In genomic region chrX:11863106-11863505, GRCm38 (mm10) we compare ENCODE assay signal across 24 mouse cellular contexts.
DNase-seq lines count a peak whose midpoint lies in the region; ATAC-seq lines count a peak whose summit lies in the region.
"Had no signal": no experiment of that assay in that cellular context is flagged by ENCODE, and none has a peak within 500 bp of the region (broad histone marks: within the 10 kb centered on the region; RNA-seq: fewer than 3 reads in every experiment).

No protein-coding gene starts in this region.

- no peak for ATAC-seq in heart, embryonic 12.5 days (ENCODE audit: insufficient number of reproducible peaks, low FRiP score)
- ATAC-seq in heart, embryonic 13.5 days (ENCODE audit: extremely low read depth, insufficient number of reproducible peaks, low FRiP score, low TSS enrichment) = no peak
- ATAC-seq in heart, embryonic 11.5 days (replicated peaks; ENCODE audit: insufficient number of reproducible peaks, low FRiP score, low TSS enrichment) = no peak
- no peak for ATAC-seq in midbrain, embryonic 11.5 days (ENCODE audit: low FRiP score)
- ATAC-seq in midbrain, embryonic 13.5 days = no peak
- ATAC-seq: activated CD4-positive, CD25-positive, alpha-beta regulatory T cell, adult 4 months; CD4-positive, CD25-positive, alpha-beta regulatory T cell, adult 4 months; Patski had no signal

- H3K4me3 ChIP-seq in heart, embryonic 12.5 days = no peak overlapping the region
- H3K4me3 ChIP-seq in heart, embryonic 10.5 days = no peak overlapping the region
- no peak overlapping the region for H3K4me3 ChIP-seq in heart, embryonic 13.5 days
- H3K4me3 ChIP-seq in heart, embryonic 11.5 days (ENCODE audit: low read depth, low read length) = no peak overlapping the region
- no peak overlapping the region for H3K4me3 ChIP-seq in midbrain, embryonic 11.5 days (ENCODE audit: low read depth, low read length)
- H3K4me3 ChIP-seq in midbrain, embryonic 13.5 days (replicated peaks) = no peak overlapping the region

- H3K27ac ChIP-seq in heart, embryonic 12.5 days (ENCODE audit: poor library complexity, severe bottlenecking) = peak overlapping the region; percentile 27; the same call in 1 of the 2 replicates
- H3K27ac ChIP-seq in heart, embryonic 10.5 days = no peak overlapping the region; the same call in 1 of the 2 replicates
- H3K27ac ChIP-seq in heart, embryonic 13.5 days (replicated peaks) = peak overlapping the region; percentile 36; the same call in 1 of the 2 replicates
- no peak overlapping the region for H3K27ac ChIP-seq in heart, embryonic 11.5 days (ENCODE audit: low read depth, low read length)
- no peak overlapping the region for H3K27ac ChIP-seq in midbrain, embryonic 11.5 days (ENCODE audit: low read depth, low read length)
- no peak overlapping the region for H3K27ac ChIP-seq in midbrain, embryonic 13.5 days

- no peaks in the 10 kb centered on the region for H3K36me3 ChIP-seq in heart, embryonic 12.5 days
- no peaks in the 10 kb centered on the region for H3K36me3 ChIP-seq in heart, embryonic 10.5 days
- H3K36me3 ChIP-seq in heart, embryonic 13.5 days = no peaks in the 10 kb centered on the region
- no peaks in the 10 kb centered on the region for H3K36me3 ChIP-seq in heart, embryonic 11.5 days (ENCODE audit: control insufficient read depth, insufficient read depth, low read length)
- no peaks in the 10 kb centered on the region for H3K36me3 ChIP-seq in midbrain, embryonic 11.5 days (ENCODE audit: control insufficient read depth, insufficient read depth, low read length)
- H3K36me3 ChIP-seq in midbrain, embryonic 13.5 days = no peaks in the 10 kb centered on the region
- H3K36me3 ChIP-seq: G1E had no signal

- H3K4me1 ChIP-seq in heart, embryonic 12.5 days (replicated peaks) = peaks cover 32% of the 10 kb centered on the region
- H3K4me1 ChIP-seq in heart, embryonic 10.5 days = peaks cover 12% of the 10 kb centered on the region
- peaks cover 28% of the 10 kb centered on the region for H3K4me1 ChIP-seq in heart, embryonic 13.5 days
- H3K4me1 ChIP-seq in heart, embryonic 11.5 days (ENCODE audit: control insufficient read depth, insufficient read depth, low read length) = peaks cover 5% of the 10 kb centered on the region
- no peaks in the 10 kb centered on the region for H3K4me1 ChIP-seq in midbrain, embryonic 11.5 days (ENCODE audit: control insufficient read depth, insufficient read depth, low read length)
- H3K4me1 ChIP-seq in midbrain, embryonic 13.5 days (replicated peaks) = peaks cover 20% of the 10 kb centered on the region

- WGBS in heart, embryonic 12.5 days = 26% methylated on average over 3 of the region's 3 CpGs
- 35% methylated on average over 3 of the region's 3 CpGs for WGBS in heart, embryonic 10.5 days
- 30% methylated on average over 3 of the region's 3 CpGs for WGBS in heart, embryonic 13.5 days
- 35% methylated on average over 3 of the region's 3 CpGs for WGBS in heart, embryonic 11.5 days (ENCODE audit: insufficient replicate concordance)
- 15% methylated on average over 3 of the region's 3 CpGs for WGBS in midbrain, embryonic 11.5 days
- 26% methylated on average over 3 of the region's 3 CpGs for WGBS in midbrain, embryonic 13.5 days

- H3K9ac ChIP-seq in heart, embryonic 12.5 days = no peak overlapping the region
- no peak overlapping the region for H3K9ac ChIP-seq in heart, embryonic 13.5 days
- no peak overlapping the region for H3K9ac ChIP-seq in heart, embryonic 11.5 days (ENCODE audit: low read depth, low read length)
- no peak overlapping the region for H3K9ac ChIP-seq in midbrain, embryonic 11.5 days (ENCODE audit: low read length)
- no peak overlapping the region for H3K9ac ChIP-seq in midbrain, embryonic 13.5 days (replicated peaks)

- DNase-seq in heart, embryonic 10.5 days (ENCODE audit: low spot score) = no peak
- DNase-seq in midbrain, embryonic 11.5 days (ENCODE audit: low spot score, missing footprints) = peak; percentile 79
- DNase-seq in Muller cell, postnatal 12 days (ENCODE audit: inconsistent ontology term) = peak; percentile 72
- no peak for DNase-seq in adrenal gland, adult (ENCODE audit: inconsistent age in 2 of 2, low spot score in 1 of 2)
- DNase-seq: adrenal gland, adult 2 months; adrenal gland, adult 8-10 months; adrenal gland, postnatal 10 days; adrenal gland, postnatal 14 days; adrenal gland, postnatal 25 days; adrenal gland, postnatal 36 days; B cell, adult 2 months; cerebellum, adult 11 months; cerebellum, adult 11-12 months; cerebellum, adult 18-20 months; cerebellum, adult 2 months had no signal

- H3K27me3 ChIP-seq in heart, embryonic 12.5 days (replicated peaks) = peaks cover 20% of the 10 kb centered on the region
- peaks cover 71% of the 10 kb centered on the region; the same call in 1 of the 2 replicates for H3K27me3 ChIP-seq in heart, embryonic 10.5 days (ENCODE audit: insufficient read depth, poor library complexity, severe bottlenecking)
- H3K27me3 ChIP-seq in heart, embryonic 13.5 days (replicated peaks) = peaks cover 69% of the 10 kb centered on the region
- peaks cover 14% of the 10 kb centered on the region for H3K27me3 ChIP-seq in heart, embryonic 11.5 days (ENCODE audit: control insufficient read depth, insufficient read depth, low read length)
- H3K27me3 ChIP-seq in midbrain, embryonic 11.5 days (ENCODE audit: control insufficient read depth, insufficient read depth, low read length) = peaks cover 14% of the 10 kb centered on the region
- H3K27me3 ChIP-seq in midbrain, embryonic 13.5 days = peaks cover 36% of the 10 kb centered on the region
- H3K27me3 ChIP-seq: CH12.LX had no signal

- no peak overlapping the region for H3K4me2 ChIP-seq in heart, embryonic 12.5 days
- H3K4me2 ChIP-seq in heart, embryonic 13.5 days = no peak overlapping the region
- no peak overlapping the region for H3K4me2 ChIP-seq in heart, embryonic 11.5 days
- H3K4me2 ChIP-seq in midbrain, embryonic 11.5 days = no peak overlapping the region
- no peak overlapping the region for H3K4me2 ChIP-seq in midbrain, embryonic 13.5 days (replicated peaks)

- H3K9me3 ChIP-seq in heart, embryonic 12.5 days (replicated peaks) = no peaks in the 10 kb centered on the region
- H3K9me3 ChIP-seq in heart, embryonic 10.5 days = no peaks in the 10 kb centered on the region
- no peaks in the 10 kb centered on the region for H3K9me3 ChIP-seq in heart, embryonic 13.5 days
- no peaks in the 10 kb centered on the region for H3K9me3 ChIP-seq in heart, embryonic 11.5 days (replicated peaks; ENCODE audit: control insufficient read depth, low read length)
- no peaks in the 10 kb centered on the region for H3K9me3 ChIP-seq in midbrain, embryonic 11.5 days (ENCODE audit: control insufficient read depth, low read length)
- no peaks in the 10 kb centered on the region for H3K9me3 ChIP-seq in midbrain, embryonic 13.5 days
- H3K9me3 ChIP-seq: G1E had no signal

Comparison
In these comparisons a context has a peak if more than half of its experiments do, and no peak if none do; other contexts are left out.
1. H3K27ac ChIP-seq: peak in heart, embryonic 12.5 days (single experiment) and heart, embryonic 13.5 days (single experiment); none in heart, embryonic 10.5 days (single experiment), heart, embryonic 11.5 days (single experiment), midbrain, embryonic 11.5 days (single experiment) and midbrain, embryonic 13.5 days (single experiment).
2. DNase-seq: peak in midbrain, embryonic 11.5 days (single experiment) and Muller cell, postnatal 12 days (single experiment); none in heart, embryonic 10.5 days (single experiment) and adrenal gland, adult (0 of 2).